ENCODE assay signal across 10 mouse cellular contexts in genomic region chr10:62412906-62413605, GRCm38 (mm10). TPM values are rescaled to one million over a fixed set of nuclear protein-coding genes. Genes with fewer than 3 reads are reported as not detected.
DNase-seq lines count a peak whose midpoint lies in the region; ATAC-seq and TF ChIP-seq lines count a peak whose summit lies in the region.
"Had no signal": no experiment of that assay in that cellular context is flagged by ENCODE, and none has a peak within 500 bp of the region (broad histone marks: within the 10 kb centered on the region; RNA-seq: fewer than 3 reads in every experiment).

No protein-coding gene starts in this region.

- no peaks in the 10 kb centered on the region for H3K9me3 ChIP-seq in heart, embryonic 13.5 days
- no peaks in the 10 kb centered on the region for H3K9me3 ChIP-seq in MEL (replicated peaks; ENCODE audit: insufficient read depth, low read length)
- H3K9me3 ChIP-seq in lung, postnatal 0 days (ENCODE audit: low read length) = no peaks in the 10 kb centered on the region
- no peaks in the 10 kb centered on the region for H3K9me3 ChIP-seq in forebrain, embryonic 13.5 days (replicated peaks)
- H3K9me3 ChIP-seq: embryonic facial prominence, embryonic 15.5 days had no signal

- no peak for TF ChIP-seq POLR2A in MEL (IDR thresholded peaks at IDR 0.05; ENCODE audit: control insufficient read depth in 1 of 2, insufficient read depth in 1 of 2, low read depth in 1 of 2, low read length in 2 of 2, poor library complexity in 1 of 2)
- TF ChIP-seq POLR2A in kidney, adult 2 months (IDR thresholded peaks at IDR 0.05; ENCODE audit: low read depth, low read length) = no peak

- no peaks in the 10 kb centered on the region for H3K79me2 ChIP-seq in MEL (ENCODE audit: control insufficient read depth, insufficient read depth, low read length, poor library complexity)

- TF ChIP-seq CTCF in MEL (IDR thresholded peaks at IDR 0.05 in 2 of 3, conservative IDR thresholded peaks at IDR 0.05 in 1 of 3; ENCODE audit: control insufficient read depth in 1 of 3, insufficient read depth in 1 of 3, low read depth in 2 of 3, low read length in 3 of 3, poor library complexity in 1 of 3, severe bottlenecking in 1 of 3) = no peak
- TF ChIP-seq CTCF in kidney, adult 2 months (conservative IDR thresholded peaks at IDR 0.05; ENCODE audit: insufficient read depth, insufficient read length, low read depth, low read length) = no peak
- TF ChIP-seq CTCF in lung, postnatal 0 days (IDR thresholded peaks at IDR 0.05) = no peak

- TF ChIP-seq RAD21 in MEL (IDR thresholded peaks at IDR 0.05; ENCODE audit: low read depth, low read length) = no peak

- DNase-seq in heart, adult 18-20 months = no peak
- peak; percentile 68 for DNase-seq in MEL (ENCODE audit: low read depth, low spot score)
- DNase-seq in kidney, adult 2 months = peak; percentile 56
- DNase-seq in lung, postnatal 0 days (ENCODE audit: low spot score) = peak; percentile 86
- no peak for DNase-seq in adrenal gland, adult (ENCODE audit: inconsistent age in 2 of 2, low spot score in 1 of 2)
- no peak for DNase-seq in adrenal gland, postnatal 10 days

- TF ChIP-seq EP300 in MEL (IDR thresholded peaks at IDR 0.05; ENCODE audit: low read depth in 1 of 2, low read length in 2 of 2) = peak; percentile 14 to 51; a peak in 1 of 4 replicates
- no peak; the same call in none of the 2 replicates for TF ChIP-seq EP300 in lung, postnatal 0 days (IDR thresholded peaks at IDR 0.05)

- WGBS in heart, embryonic 13.5 days = 6% methylated on average over 8 of the region's 8 CpGs
- 11% methylated on average over 8 of the region's 8 CpGs for WGBS in kidney, adult 2 months
- 6% methylated on average over 8 of the region's 8 CpGs for WGBS in lung, postnatal 0 days
- 43% methylated on average over 6 of the region's 8 CpGs for WGBS in forebrain, embryonic 13.5 days

- H3K4me2 ChIP-seq in heart, embryonic 13.5 days = no peak overlapping the region
- 0 out of 2 replicates have a peak overlapping the region, but pooled peaks have one; percentile 17 for H3K4me2 ChIP-seq in lung, postnatal 0 days (replicated peaks; ENCODE audit: low read depth, low read length)
- H3K4me2 ChIP-seq in forebrain, embryonic 13.5 days = no peak overlapping the region
- H3K4me2 ChIP-seq: embryonic facial prominence, embryonic 15.5 days had no signal

- no peak overlapping the region for H3K4me3 ChIP-seq in heart, embryonic 13.5 days
- peak overlapping the region; percentile 21 to 22; a peak in 2 of 4 replicates for H3K4me3 ChIP-seq in MEL (ENCODE audit: control insufficient read depth in 1 of 2, insufficient read depth in 1 of 2, low read depth in 2 of 2, low read length in 2 of 2)
- no peak overlapping the region for H3K4me3 ChIP-seq in kidney, adult 2 months (ENCODE audit: insufficient read depth, low read depth, low read length)
- no peak overlapping the region for H3K4me3 ChIP-seq in lung, postnatal 0 days (ENCODE audit: low read depth, low read length)
- H3K4me3 ChIP-seq in forebrain, embryonic 13.5 days = no peak overlapping the region
- H3K4me3 ChIP-seq: embryonic facial prominence, embryonic 15.5 days had no signal

- no peaks in the 10 kb centered on the region for H3K36me3 ChIP-seq in heart, embryonic 13.5 days
- peaks cover 0 to 20% of the 10 kb centered on the region in 2 experiments; a peak in 2 of 4 replicates for H3K36me3 ChIP-seq in MEL (ENCODE audit: control insufficient read depth in 1 of 2, insufficient read depth in 2 of 2, low read length in 2 of 2)
- H3K36me3 ChIP-seq in kidney, adult 2 months (ENCODE audit: control insufficient read depth, insufficient read depth, low read length) = no peaks in the 10 kb centered on the region
- no peaks in the 10 kb centered on the region for H3K36me3 ChIP-seq in lung, postnatal 0 days (ENCODE audit: insufficient read depth, low read length)
- H3K36me3 ChIP-seq in forebrain, embryonic 13.5 days (ENCODE audit: poor library complexity, severe bottlenecking) = no peaks in the 10 kb centered on the region
- H3K36me3 ChIP-seq: embryonic facial prominence, embryonic 15.5 days had no signal

- peaks cover 22% of the 10 kb centered on the region for H3K4me1 ChIP-seq in heart, embryonic 13.5 days
- H3K4me1 ChIP-seq in MEL (ENCODE audit: control insufficient read depth in 1 of 2, insufficient read depth in 2 of 2, low read length in 2 of 2) = peaks cover 5 to 42% of the 10 kb centered on the region in 2 experiments
- peaks cover 6% of the 10 kb centered on the region; the same call in 1 of the 2 replicates for H3K4me1 ChIP-seq in kidney, adult 2 months (ENCODE audit: control insufficient read depth, insufficient read depth, low read length)
- no peaks in the 10 kb centered on the region for H3K4me1 ChIP-seq in lung, postnatal 0 days (ENCODE audit: insufficient read depth, low read depth, low read length)
- H3K4me1 ChIP-seq in forebrain, embryonic 13.5 days = no peaks in the 10 kb centered on the region
- H3K4me1 ChIP-seq: embryonic facial prominence, embryonic 15.5 days had no signal

- H3K27ac ChIP-seq in heart, embryonic 13.5 days (replicated peaks) = 0 out of 2 replicates have a peak overlapping the region, but pooled peaks have one; percentile 54
- H3K27ac ChIP-seq in MEL (ENCODE audit: control insufficient read depth, low read depth, low read length) = peak overlapping the region; percentile 76
- H3K27ac ChIP-seq in kidney, adult 2 months (ENCODE audit: insufficient read depth, low read depth, low read length) = peak overlapping the region; percentile 67
- H3K27ac ChIP-seq in lung, postnatal 0 days (ENCODE audit: low read length) = peak overlapping the region; percentile 87
- no peak overlapping the region for H3K27ac ChIP-seq in forebrain, embryonic 13.5 days
- H3K27ac ChIP-seq: embryonic facial prominence, embryonic 15.5 days had no signal

- peaks cover 21% of the 10 kb centered on the region for H3K27me3 ChIP-seq in heart, embryonic 13.5 days (replicated peaks)
- H3K27me3 ChIP-seq in MEL (ENCODE audit: control insufficient read depth in 1 of 2, insufficient read depth in 2 of 2, low read length in 2 of 2) = no peaks in the 10 kb centered on the region
- H3K27me3 ChIP-seq in kidney, adult 2 months (replicated peaks; ENCODE audit: control insufficient read depth, insufficient read depth, low read length) = no peaks in the 10 kb centered on the region
- H3K27me3 ChIP-seq in lung, postnatal 0 days (replicated peaks; ENCODE audit: insufficient read depth, low read length) = no peaks in the 10 kb centered on the region
- no peaks in the 10 kb centered on the region for H3K27me3 ChIP-seq in forebrain, embryonic 13.5 days
- H3K27me3 ChIP-seq: embryonic facial prominence, embryonic 15.5 days had no signal

- H3K9ac ChIP-seq in heart, embryonic 13.5 days = no peak overlapping the region
- H3K9ac ChIP-seq in MEL (ENCODE audit: control insufficient read depth, low read depth, low read length, poor library complexity, severe bottlenecking) = peak overlapping the region; percentile 31
- no peak overlapping the region for H3K9ac ChIP-seq in lung, postnatal 0 days (replicated peaks; ENCODE audit: low read depth)
- no peak overlapping the region for H3K9ac ChIP-seq in forebrain, embryonic 13.5 days
- H3K9ac ChIP-seq: embryonic facial prominence, embryonic 15.5 days had no signal

- 0 out of 2 replicates have a peak, but pooled peaks have one; percentile 19 for ATAC-seq in heart, embryonic 13.5 days (ENCODE audit: extremely low read depth, insufficient number of reproducible peaks, low FRiP score, low TSS enrichment)
- ATAC-seq in lung, postnatal 0 days = peak; percentile 82
- no peak for ATAC-seq in forebrain, embryonic 13.5 days
- ATAC-seq: CD4-positive, CD25-positive, alpha-beta regulatory T cell, adult 4 months had no signal

RNA-seq across cellular contexts. Expression of gene Hkdc1, which starts 9.2 kb away (rescaled TPM):
- polyA plus RNA-seq in heart, embryonic 13.5 days (2015; fragmentation: Nextera tagmentation; extraction: Ambion mirVana) = 0.37 and 0.97 TPM in 2 replicates
- total RNA-seq in heart, adult 18-20 months (2021) = not detected
- total RNA-seq in MEL (2012; rRNA removed) = 0.42 and 0.69 TPM in 2 replicates
- polyA plus RNA-seq in MEL (2012; ENCODE audit: insufficient read depth in 1 of 2, insufficient read length in 2 of 2, low read depth in 1 of 2, low replicate concordance in 2 of 2, missing spikeins in 1 of 2) = under 1 TPM in 1 of 2 experiments, not detected in 1; 0.38 TPM
- 1.1 TPM in 2 replicates for polyA plus RNA-seq in kidney, adult 2 months (2012; rRNA removed)
- 6.2 and 8.1 TPM in 2 replicates for polyA plus RNA-seq in lung, postnatal 0 days (2015; fragmentation: Nextera tagmentation; extraction: Ambion mirVana)
- 0.24 and 0.34 TPM in 2 replicates for polyA plus RNA-seq in forebrain, embryonic 13.5 days (2015; fragmentation: Nextera tagmentation; extraction: Ambion mirVana)
- under 1 TPM in 1 of 2 experiments, not detected in 1; 0.30 TPM for total RNA-seq in adrenal gland, postnatal 10 days (2021)
- polyA plus RNA-seq: CD4-positive, CD25-positive, alpha-beta regulatory T cell, adult 4 months had no signal

RNA-seq across cellular contexts. Expression of gene Hk1, which starts 33.3 kb away (rescaled TPM):
- polyA plus RNA-seq in heart, embryonic 13.5 days (2015; fragmentation: Nextera tagmentation; extraction: Ambion mirVana) = 163 and 170 TPM in 2 replicates
- total RNA-seq in heart, adult 18-20 months (2021) = 100 to 1,000 TPM; 104 to 110 TPM
- 441 and 515 TPM in 2 replicates for total RNA-seq in MEL (2012; rRNA removed)
- polyA plus RNA-seq in MEL (2012; ENCODE audit: insufficient read depth in 1 of 2, insufficient read length in 2 of 2, low read depth in 1 of 2, low replicate concordance in 2 of 2, missing spikeins in 1 of 2) = 100 to 1,000 TPM; 192 to 740 TPM
- 60.5 and 60.9 TPM in 2 replicates for polyA plus RNA-seq in kidney, adult 2 months (2012; rRNA removed)
- 25.8 and 27.8 TPM in 2 replicates for polyA plus RNA-seq in lung, postnatal 0 days (2015; fragmentation: Nextera tagmentation; extraction: Ambion mirVana)
- 39.5 and 46.8 TPM in 2 replicates for polyA plus RNA-seq in forebrain, embryonic 13.5 days (2015; fragmentation: Nextera tagmentation; extraction: Ambion mirVana)
- total RNA-seq in adrenal gland, postnatal 10 days (2021) = 10 to 100 TPM; 27.3 to 38.4 TPM

RNA-seq across cellular contexts. Expression of gene 4930507D05Rik, which starts 36.2 kb away (rescaled TPM):
- 0.56 and 0.61 TPM in 2 replicates for polyA plus RNA-seq in heart, embryonic 13.5 days (2015; fragmentation: Nextera tagmentation; extraction: Ambion mirVana)
- total RNA-seq in heart, adult 18-20 months (2021) = under 1 TPM; 0.21 to 0.37 TPM
- total RNA-seq in MEL (2012; rRNA removed) = 0.36 and 0.58 TPM in 2 replicates
- under 1 TPM in 1 of 2 experiments, not detected in 1; 0.33 TPM for polyA plus RNA-seq in MEL (2012; ENCODE audit: insufficient read depth in 1 of 2, insufficient read length in 2 of 2, low read depth in 1 of 2, low replicate concordance in 2 of 2, missing spikeins in 1 of 2)
- polyA plus RNA-seq in kidney, adult 2 months (2012; rRNA removed) = 0.14 and 0.16 TPM in 2 replicates
- polyA plus RNA-seq in lung, postnatal 0 days (2015; fragmentation: Nextera tagmentation; extraction: Ambion mirVana) = 0.29 and 0.49 TPM in 2 replicates
- polyA plus RNA-seq in forebrain, embryonic 13.5 days (2015; fragmentation: Nextera tagmentation; extraction: Ambion mirVana) = 0.70 and 0.94 TPM in 2 replicates
- under 1 TPM; 0.42 TPM for total RNA-seq in adrenal gland, postnatal 10 days (2021)
- polyA plus RNA-seq: CD4-positive, CD25-positive, alpha-beta regulatory T cell, adult 4 months had no signal

RNA-seq across cellular contexts. Expression of gene Supv3l1, which starts 36.5 kb away (rescaled TPM):
- polyA plus RNA-seq in heart, embryonic 13.5 days (2015; fragmentation: Nextera tagmentation; extraction: Ambion mirVana) = 26.6 and 27.0 TPM in 2 replicates
- 10 to 100 TPM; 37.2 to 40.7 TPM for total RNA-seq in heart, adult 18-20 months (2021)
- 42.3 and 51.8 TPM in 2 replicates for total RNA-seq in MEL (2012; rRNA removed)
- polyA plus RNA-seq in MEL (2012; ENCODE audit: insufficient read depth in 1 of 2, insufficient read length in 2 of 2, low read depth in 1 of 2, low replicate concordance in 2 of 2, missing spikeins in 1 of 2) = 10 to 100 TPM in 1 of 2 experiments, not detected in 1; 72.0 TPM
- polyA plus RNA-seq in kidney, adult 2 months (2012; rRNA removed) = 22.9 and 25.4 TPM in 2 replicates
- polyA plus RNA-seq in lung, postnatal 0 days (2015; fragmentation: Nextera tagmentation; extraction: Ambion mirVana) = 9.6 and 9.8 TPM in 2 replicates
- 24.2 and 25.5 TPM in 2 replicates for polyA plus RNA-seq in forebrain, embryonic 13.5 days (2015; fragmentation: Nextera tagmentation; extraction: Ambion mirVana)
- 10 to 100 TPM; 34.5 to 41.8 TPM for total RNA-seq in adrenal gland, postnatal 10 days (2021)

Comparison
In these comparisons a context has a peak if more than half of its experiments do, and no peak if none do; other contexts are left out.
1. H3K4me3 ChIP-seq: peak in MEL (2 of 2); none in heart, embryonic 13.5 days (single experiment), kidney, adult 2 months (single experiment), lung, postnatal 0 days (single experiment) and forebrain, embryonic 13.5 days (single experiment).
2. DNase-seq: peak in MEL (single experiment), kidney, adult 2 months (single experiment) and lung, postnatal 0 days (single experiment); none in heart, adult 18-20 months (0 of 2), adrenal gland, adult (0 of 2) and adrenal gland, postnatal 10 days (single experiment).